Mouse (Mus musculus) gastrocnemius, adult 2 months (tissue): ENCODE measurements at regions not wholly inside any gene's neighbourhood (a gene's known extent, or its start where the extent isn't known, plus 50 kb on each side); places are given as distances from the start of the nearest gene placed in this dataset.

ENCODE experiments used
- DNase-seq: peaks from one replicate; pipeline ENCODE4 v3.0.0; 2022
- H3K27ac ChIP-seq: fragments of 200-600 bp; 2 replicates; pipeline ENCODE4 v1.8.1; 2022; ENCODE audit warnings: mild to moderate bottlenecking
- H3K4me3 ChIP-seq: fragments of 200-600 bp; 2 replicates; pipeline ENCODE4 v1.8.1; 2022; ENCODE audit warnings: mild to moderate bottlenecking, moderate library complexity
- CTCF ChIP-seq: fragments of 200-600 bp; IDR thresholded peaks from 2 replicates; pipeline ENCODE4 v1.8.1; 2022; ENCODE audit warnings: antibody characterized with exemption, mild to moderate bottlenecking, moderate library complexity
- intact Hi-C: fragments of 180-260 bp; cut with DNase I; formaldehyde crosslinking; loops from one replicate; pipeline ENCODE4 v1.15.1; 2025

- no peak for TF ChIP-seq CTCF
- Histone ChIP-seq H3K27ac (no peak overlapping the region), H3K4me3 (no peak overlapping the region)
- intact Hi-C loops = no loop called here
- no peak for DNase-seq
Measured at GRCm38 (mm10) chr19:33042760-33043159, 285.5 kb downstream of the Pten start.

GRCm38 (mm10) chr19:33043696-33044095 is 286.4 kb downstream of the Pten start:
- intact Hi-C loops = no loop called here
- no peak for DNase-seq

GRCm38 (mm10) chr19:33048754-33049442 is 291.6 kb downstream of the Pten start:
- Histone ChIP-seq H3K4me3 (no peak overlapping the region), H3K27ac (no peak overlapping the region)
- no peak for TF ChIP-seq CTCF
- DNase-seq = no peak
- intact Hi-C loops = no loop called here

More at GRCm38 (mm10) chr19:33043696-33044095, 286.4 kb downstream of the Pten start:
- no peak overlapping the region for H3K27ac ChIP-seq
- H3K4me3 ChIP-seq = no peak overlapping the region
- TF ChIP-seq CTCF = no peak

- no peak for TF ChIP-seq CTCF
- no peak for DNase-seq
- Histone ChIP-seq H3K4me3 (no peak overlapping the region), H3K27ac (no peak overlapping the region)
- intact Hi-C loops = no loop called here
Measured at GRCm38 (mm10) chr19:33053199-33053867, 296.0 kb downstream of the Pten start.

GRCm38 (mm10) chr19:33056372-33056791 is 299.1 kb downstream of the Pten start:
- H3K27ac ChIP-seq = peak overlapping the region; percentile 57
- intact Hi-C loops = no loop called here
- peak; percentile 54 for DNase-seq
- peak overlapping the region; percentile 18; the same call in 1 of the 2 replicates for H3K4me3 ChIP-seq
- no peak for TF ChIP-seq CTCF

GRCm38 (mm10) chr19:33061006-33061405 is 303.7 kb downstream of the Pten start:
- intact Hi-C loops = no loop called here
- no peak for TF ChIP-seq CTCF
- no peak overlapping the region for H3K4me3 ChIP-seq
- no peak for DNase-seq
- H3K27ac ChIP-seq = peak overlapping the region; percentile 24; the same call in 1 of the 2 replicates

GRCm38 (mm10) chr19:33062165-33063058 is 305.1 kb downstream of the Pten start:
- peak overlapping the region; percentile 38; the same call in 1 of the 2 replicates for H3K27ac ChIP-seq
- no peak for TF ChIP-seq CTCF
- no peak for DNase-seq
- intact Hi-C loops = no loop called here
- no peak overlapping the region for H3K4me3 ChIP-seq

- intact Hi-C loops = no loop called here
- TF ChIP-seq CTCF = no peak
- DNase-seq = no peak
- Histone ChIP-seq H3K27ac (peak overlapping the region; percentile 59), H3K4me3 (peak overlapping the region; percentile 11; the same call in 1 of the 2 replicates)
Measured at GRCm38 (mm10) chr19:33065274-33066200, 308.2 kb downstream of the Pten start.

- peak overlapping the region; percentile 4; the same call in 1 of the 2 replicates for H3K4me3 ChIP-seq
- intact Hi-C loops = no loop called here
- peak overlapping the region; percentile 62 for H3K27ac ChIP-seq
- DNase-seq = peak; percentile 40
- no peak for TF ChIP-seq CTCF
Measured at GRCm38 (mm10) chr19:33068351-33068955, 311.2 kb downstream of the Pten start.

GRCm38 (mm10) chr19:33069761-33070160 is 312.5 kb downstream of the Pten start:
- no peak for TF ChIP-seq CTCF
- intact Hi-C loops = loop anchor here (10.0 kb wide), 1 partner anchor 315 kb away; the partner anchor contains the start of gene Pten
- H3K27ac ChIP-seq = no peak overlapping the region; the same call in 1 of the 2 replicates
- DNase-seq = no peak
- H3K4me3 ChIP-seq = no peak overlapping the region

GRCm38 (mm10) chr19:33072299-33072698 is 315.0 kb downstream of the Pten start:
- intact Hi-C loops = loop anchor here (10.0 kb wide), 1 partner anchor 317 kb away; the partner anchor contains the start of gene Pten
- no peak overlapping the region for H3K27ac ChIP-seq
- no peak for TF ChIP-seq CTCF
- no peak overlapping the region for H3K4me3 ChIP-seq
- DNase-seq = no peak
